Mouse (Mus musculus) granulocyte monocyte progenitor cell, adult 5-6 weeks (primary cell): ENCODE data around the gene Hoxc6. TPM values are rescaled to one million over a fixed set of nuclear protein-coding genes. Genes with fewer than 3 reads are reported as not detected.

Experiments used
- ATAC-seq: replicated peaks from 2 replicates; pipeline ENCODE4 v1.8.0; 2016; ENCODE audit warnings: mild to moderate bottlenecking, moderate TSS enrichment, inconsistent platforms; ENCODE audit not compliant: poor library complexity, severe bottlenecking
- total RNA-seq, 2 experiments: library from RNA; stranded (forward) in 1 of 2; stranded (reverse) in 1 of 2; fragments of 200-712, 200-1000 nt in 1 of 2; fragments of >200 nt in 1 of 2; fragmentation: Nextera tagmentation in 1 of 2; gene quantifications; 2 replicates each; pipeline ENCODE4 v1.2.3; 2014 to 2017

The Hoxc6 gene
- total RNA-seq, 2 experiments from 2014 or later: not detected

DNA sequence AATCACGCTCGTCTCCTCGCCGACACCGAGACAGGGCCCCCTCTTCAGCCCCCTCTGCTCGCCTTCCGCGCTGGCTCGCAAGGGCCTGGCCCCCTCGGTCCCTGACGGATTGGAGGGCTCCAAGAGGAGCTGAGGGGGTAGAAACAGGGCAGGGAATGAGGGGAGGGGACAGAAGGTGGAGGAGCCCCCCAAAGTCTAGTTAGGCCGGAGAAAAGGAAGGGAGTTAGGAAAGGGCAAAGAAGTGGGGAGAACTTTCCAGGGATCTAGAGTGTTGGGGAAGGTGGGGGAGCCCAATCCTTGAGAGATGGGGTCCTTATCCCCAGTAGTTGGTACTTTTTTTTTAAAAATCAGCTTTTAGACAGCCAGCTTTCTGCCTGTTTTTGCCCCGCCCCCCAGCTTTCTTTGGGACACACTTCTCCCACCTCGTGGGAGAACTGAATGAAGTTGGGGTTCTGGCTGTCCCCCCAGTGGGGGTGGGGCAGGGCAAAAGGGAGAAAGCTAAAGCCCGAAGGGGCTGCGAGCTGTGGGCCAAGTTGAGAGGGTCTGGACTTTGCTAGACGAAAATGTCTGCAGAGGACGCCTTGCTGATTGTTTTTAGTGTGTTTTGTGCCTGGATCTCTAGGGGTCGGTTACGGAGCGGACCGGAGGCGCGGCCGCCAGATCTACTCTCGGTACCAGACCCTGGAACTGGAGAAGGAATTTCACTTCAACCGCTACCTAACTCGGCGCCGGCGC, 12.2 kb downstream of the Hoxc6 start:
- ATAC-seq: no peak

DNA sequence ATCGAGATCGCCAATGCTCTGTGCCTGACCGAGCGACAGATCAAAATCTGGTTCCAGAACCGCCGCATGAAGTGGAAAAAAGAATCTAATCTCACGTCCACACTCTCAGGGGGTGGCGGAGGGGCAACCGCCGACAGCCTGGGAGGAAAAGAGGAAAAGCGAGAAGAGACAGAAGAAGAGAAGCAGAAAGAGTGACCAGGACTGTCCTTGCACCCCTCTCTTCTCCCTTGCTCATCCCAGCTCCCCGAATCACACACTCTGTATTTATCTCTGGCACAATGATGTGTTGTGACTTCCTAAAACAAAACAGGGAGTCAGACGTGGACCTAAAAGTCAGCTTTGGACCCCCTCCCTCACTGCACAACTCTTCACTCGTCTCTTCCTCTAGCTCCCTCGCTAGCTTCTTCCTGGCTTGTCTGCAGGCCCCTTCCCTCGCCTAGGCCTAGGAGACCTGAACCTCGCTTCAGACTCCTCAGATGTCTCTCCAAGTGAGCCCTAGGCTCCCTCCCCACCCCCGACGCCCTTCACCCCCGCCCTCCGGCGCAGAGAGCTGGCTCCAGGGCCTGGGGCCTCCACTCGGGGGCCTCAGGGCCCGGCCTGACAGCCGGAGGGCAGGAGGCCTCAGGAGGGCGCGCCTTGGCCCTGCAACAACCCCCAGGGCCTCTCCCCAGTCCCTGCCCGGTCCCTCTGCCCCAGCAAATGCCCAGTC, 12.9 kb downstream of the Hoxc6 start:
- no peak for ATAC-seq

DNA sequence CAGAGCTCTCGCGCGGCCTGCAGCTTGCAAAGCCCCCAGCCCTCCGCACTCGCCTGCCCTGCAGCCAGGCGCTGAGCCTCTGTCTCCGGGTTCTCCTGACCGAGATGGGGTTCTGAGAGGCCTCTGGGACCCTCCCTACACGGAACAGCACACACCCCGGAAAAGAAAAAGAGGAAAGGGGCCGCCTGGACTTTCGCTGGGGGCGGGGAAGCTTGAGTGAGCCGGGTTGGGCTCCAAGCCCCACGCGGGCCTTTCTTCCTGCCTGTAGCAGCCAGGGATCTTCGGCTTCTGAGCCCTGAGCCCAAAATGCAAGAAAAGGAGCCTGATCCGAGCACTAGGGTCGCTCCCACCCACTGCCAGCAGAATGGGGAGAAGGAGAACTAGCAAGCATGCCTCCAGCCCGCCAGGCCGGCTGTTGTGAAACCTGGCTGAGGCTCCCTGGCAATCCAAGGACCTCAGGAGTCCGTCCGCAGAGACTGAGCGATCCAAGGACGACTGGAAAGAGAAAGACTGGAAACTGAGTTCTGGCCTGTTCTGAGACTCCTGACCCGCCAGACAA, 13.9 kb downstream of the Hoxc6 start:
- ATAC-seq: peak; percentile 24; the same call in 1 of the 2 replicates

DNA sequence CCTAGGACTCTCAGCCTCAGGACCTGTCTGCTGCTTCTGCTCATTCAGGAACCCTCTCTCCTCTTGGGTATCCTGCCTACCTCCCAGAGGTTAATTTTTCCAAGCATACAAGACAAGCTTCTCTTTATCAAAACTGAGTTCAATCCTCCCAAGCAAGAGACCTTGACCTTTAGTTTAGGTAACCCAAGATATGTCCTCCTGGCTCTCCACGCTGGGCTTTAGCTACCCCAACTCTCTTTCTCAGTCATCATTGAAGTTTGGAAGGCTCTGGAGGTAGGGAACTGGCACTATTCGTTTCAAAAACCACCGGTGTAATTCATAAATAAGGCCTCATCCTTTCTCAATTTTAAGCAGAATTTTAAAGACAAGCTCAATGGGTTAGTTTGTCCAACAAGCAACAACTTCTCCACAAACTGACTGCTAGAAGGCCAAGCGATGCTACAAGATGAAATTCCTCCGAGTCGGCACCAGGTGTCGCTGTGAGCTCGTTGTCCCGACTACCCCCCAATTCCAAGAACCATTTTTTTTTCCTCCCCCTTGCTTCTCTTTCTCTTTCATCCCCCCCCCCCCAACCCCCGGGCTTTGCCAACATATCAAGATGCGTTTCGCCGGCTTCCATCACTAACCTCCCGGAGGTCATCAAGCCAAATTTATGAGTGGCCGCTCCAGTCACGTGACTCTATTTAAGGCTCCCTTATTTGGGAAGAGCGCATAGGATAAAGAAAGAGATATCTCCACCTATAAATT, 15.4 kb downstream of the Hoxc6 start:
- 0 out of 2 replicates have a peak, but pooled peaks have one; percentile 40 for ATAC-seq

DNA sequence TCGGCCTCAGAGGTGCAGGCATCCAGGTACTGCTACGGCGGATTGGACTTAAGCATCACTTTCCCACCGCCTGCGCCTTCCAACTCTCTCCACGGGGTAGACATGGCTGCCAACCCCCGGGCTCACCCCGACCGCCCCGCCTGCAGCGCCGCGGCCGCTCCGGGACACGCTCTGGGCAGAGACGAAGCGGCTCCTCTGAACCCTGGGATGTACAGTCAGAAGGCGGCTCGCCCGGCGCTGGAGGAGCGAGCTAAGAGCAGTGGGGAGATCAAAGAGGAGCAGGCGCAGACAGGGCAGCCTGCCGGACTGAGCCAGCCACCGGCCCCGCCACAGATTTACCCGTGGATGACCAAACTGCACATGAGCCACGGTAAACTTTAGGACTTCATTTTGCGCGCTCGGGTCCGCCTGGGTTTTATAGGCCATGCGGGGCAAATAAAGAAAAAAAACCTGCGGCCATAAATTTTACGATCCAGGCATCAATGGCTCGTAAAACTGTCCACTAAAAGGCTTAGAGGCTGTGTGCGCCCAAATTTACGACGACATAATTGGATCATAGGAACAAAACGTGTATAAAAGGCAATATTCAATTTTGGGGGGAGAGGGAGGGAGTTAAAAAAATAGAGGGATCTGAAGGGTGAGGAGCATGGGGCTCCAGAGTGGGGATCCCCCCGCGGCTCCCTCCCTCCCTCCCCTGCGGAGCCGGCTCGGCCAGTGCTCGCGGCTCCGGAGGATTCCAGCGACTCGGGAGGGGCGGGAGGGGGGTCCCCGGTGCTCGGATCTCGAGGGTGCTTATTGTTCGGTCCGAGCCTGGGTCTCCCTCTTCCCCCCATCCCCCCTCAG, 16.3 kb downstream of the Hoxc6 start:
- no peak for ATAC-seq

DNA sequence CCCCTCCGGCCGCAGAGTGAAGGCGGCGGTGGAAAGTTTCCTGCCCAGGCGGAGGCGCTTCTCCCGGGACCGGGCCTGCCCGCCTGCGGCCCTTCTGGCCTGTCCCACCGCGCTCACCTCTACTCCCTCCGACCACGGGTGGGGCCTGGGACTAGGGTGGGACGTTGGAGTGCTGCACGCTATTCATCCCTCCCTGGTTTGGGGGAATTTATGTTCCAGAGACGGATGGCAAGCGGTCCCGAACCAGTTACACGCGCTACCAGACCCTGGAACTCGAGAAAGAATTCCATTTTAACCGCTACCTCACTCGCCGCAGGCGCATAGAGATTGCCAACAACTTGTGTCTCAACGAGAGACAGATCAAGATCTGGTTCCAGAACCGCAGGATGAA, 16.9 kb downstream of the Hoxc6 start:
- ATAC-seq: no peak

GRCm38 (mm10) chr15:103015406-103016166, 17.5 kb downstream of the Hoxc6 start:
- no peak for ATAC-seq

- ATAC-seq: no peak
Measured at GRCm38 (mm10) chr15:103018636-103019035, 20.6 kb downstream of the Hoxc6 start, which contains the start of gene Hoxc4. TSS of gene Hoxc4 (plus strand) at chr15:103018934.

GRCm38 (mm10) chr15:103020899-103021418, 22.9 kb downstream of the Hoxc6 start:
- ATAC-seq: no peak

DNA sequence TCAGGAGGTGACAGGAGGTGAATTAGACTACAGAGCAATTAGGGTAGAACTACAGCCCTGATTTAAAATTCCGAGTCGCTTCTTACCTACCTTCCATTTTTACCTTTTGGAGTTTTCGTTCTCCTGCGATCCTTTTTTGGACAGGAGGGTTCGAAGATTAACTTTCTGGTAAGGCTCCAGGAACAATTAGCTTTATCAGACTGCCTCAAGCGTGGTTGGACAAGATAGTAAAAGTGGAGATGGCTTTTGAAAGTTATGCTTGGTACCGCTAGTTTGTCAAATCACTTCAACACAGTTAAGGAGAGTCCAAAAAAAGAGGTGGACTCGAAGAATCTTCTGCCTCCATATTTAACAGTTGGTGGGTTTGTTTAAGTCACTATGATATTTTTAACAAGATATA, 23.5 kb downstream of the Hoxc6 start:
- no peak for ATAC-seq

DNA sequence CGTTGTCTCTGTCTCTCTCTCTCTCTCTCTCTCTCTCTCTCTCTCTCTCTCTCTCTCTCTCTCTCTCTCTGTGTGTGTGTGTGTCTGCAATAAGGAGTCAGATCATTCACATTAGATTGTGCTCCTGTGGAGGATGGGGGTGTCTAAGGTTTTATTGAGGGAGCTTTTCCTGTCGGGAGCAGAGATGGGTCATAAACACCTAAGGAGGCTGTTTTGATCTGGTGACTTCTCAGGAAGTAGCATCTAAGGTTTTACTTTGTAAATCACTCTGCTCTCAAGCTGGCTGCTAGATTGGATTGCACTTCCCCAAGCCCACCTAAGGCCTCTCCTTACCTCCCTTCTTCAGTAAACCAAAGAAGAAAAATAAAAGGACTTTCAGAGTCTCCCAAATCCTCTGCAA, 26.1 kb downstream of the Hoxc6 start:
- no peak for ATAC-seq

- no peak for ATAC-seq
Measured at GRCm38 (mm10) chr15:103027266-103028235, 29.5 kb downstream of the Hoxc6 start.

- ATAC-seq: no peak
Measured at GRCm38 (mm10) chr15:103028916-103029512, 31.0 kb downstream of the Hoxc6 start.

DNA sequence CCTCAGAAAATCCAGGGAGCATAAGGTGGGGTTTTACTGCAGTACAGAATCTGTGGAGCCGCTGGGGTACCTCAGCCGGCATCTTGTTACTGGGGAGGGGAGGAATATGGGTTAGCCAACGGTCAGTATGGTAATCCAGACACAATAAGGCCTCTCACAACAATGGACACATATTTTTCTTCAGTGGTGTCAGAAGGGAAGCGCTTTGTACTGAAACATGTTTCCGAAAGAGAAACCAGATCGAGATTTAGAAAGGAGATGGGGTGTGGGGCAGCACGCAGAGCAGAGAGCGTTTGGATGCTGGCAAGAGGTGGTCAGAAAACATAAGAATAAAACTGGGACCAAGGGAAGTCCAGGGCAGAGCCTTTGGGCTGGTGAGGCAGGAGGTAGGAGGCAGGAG, 32.1 kb downstream of the Hoxc6 start:
- no peak for ATAC-seq

DNA sequence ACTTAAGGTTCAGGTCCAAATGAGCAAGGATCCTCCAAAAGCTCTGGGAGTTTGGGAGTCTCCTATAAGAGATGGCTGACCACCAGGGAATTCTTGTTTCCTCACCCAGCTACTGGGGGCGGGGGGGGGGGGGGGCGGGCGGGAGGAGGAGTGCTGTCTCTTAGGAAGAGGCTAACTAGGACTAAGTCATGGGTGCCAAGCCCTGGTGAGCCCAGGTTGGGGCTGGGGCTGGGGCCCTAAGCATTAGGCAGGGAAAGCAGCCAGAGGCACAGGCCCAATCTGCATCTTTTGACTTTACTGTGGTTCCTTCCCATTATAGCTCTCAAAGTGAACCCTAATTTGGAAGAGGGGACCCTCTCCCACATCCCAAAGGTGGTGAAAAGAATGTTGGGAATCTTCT, 34.1 kb downstream of the Hoxc6 start:
- no peak for ATAC-seq

DNA sequence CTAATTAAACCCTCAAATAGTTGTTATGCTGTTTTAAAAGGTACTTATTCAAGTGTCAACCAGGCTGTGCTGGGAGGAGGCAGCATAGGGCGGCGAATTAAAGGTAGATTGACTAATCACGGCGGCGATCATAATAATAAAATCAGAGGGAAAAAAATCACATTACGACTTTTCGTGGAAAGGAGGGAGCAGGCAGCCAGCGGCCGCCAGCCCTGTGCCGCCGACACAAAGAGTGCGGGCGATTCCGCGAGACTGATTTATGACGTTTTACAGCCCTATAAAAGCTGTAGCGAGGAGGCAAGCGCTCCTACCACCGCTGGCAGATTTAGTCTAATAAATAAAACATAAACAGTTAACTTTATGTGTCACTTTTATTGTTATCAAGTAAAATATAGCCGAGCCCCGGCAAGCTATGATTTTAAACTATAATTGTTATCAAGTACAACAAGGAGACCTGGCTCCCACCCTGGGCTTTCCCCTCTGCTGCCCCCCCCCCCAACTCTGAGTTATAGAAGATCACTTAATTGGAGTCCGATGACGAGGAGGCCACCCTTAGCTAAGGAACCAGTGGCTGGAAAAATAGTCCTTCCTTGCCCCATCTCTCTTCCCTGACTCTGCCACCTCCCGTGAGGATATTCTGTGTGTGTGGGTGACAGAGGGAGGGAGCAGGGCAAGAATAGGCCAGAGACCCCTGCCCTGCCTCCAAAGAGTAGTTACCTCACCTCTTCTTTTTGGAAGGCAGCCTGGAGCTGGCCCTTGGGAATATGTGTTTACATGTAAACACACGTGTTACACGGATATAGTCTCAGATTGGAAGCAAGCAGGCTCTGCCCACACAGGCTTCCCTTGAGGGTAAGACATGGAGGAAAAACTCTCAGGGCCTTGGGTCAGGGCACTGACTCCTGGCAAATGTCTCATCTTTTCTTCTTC, 34.9 kb downstream of the Hoxc6 start:
- ATAC-seq: no peak
